Mouse (Mus musculus) lung, adult 2 months (tissue): Measurements from ENCODE around the gene Aurka.

ENCODE experiments used
- CTCF ChIP-seq: fragments of 200-500 bp; IDR thresholded peaks from 2 replicates; pipeline ENCODE4 v1.5.1; 2011; ENCODE audit warnings: mild to moderate bottlenecking, low read length, control low read depth; ENCODE audit not compliant: insufficient read depth
- POLR2A ChIP-seq: fragments of 200-500 bp; IDR thresholded peaks from 2 replicates; pipeline ENCODE4 v1.6.1; 2011; ENCODE audit warnings: low read depth, mild to moderate bottlenecking, control low read depth, low read length, borderline replicate concordance; ENCODE audit errors: extremely low read depth

- TF ChIP-seq POLR2A (no peak), CTCF (no peak)
Observed at GRCm38 (mm10) chr2:172350773-172351172, 19.6 kb downstream of the Aurka start.
